Mouse (Mus musculus) gastrocnemius, postnatal 4 days (tissue): Measurements from ENCODE around the gene Pet100. TPM values are rescaled to one million over a fixed set of nuclear protein-coding genes. Genes with fewer than 3 reads are reported as not detected.

Experiments
- DNase-seq, 2 experiments: peaks; one replicate each; pipeline ENCODE4 v3.0.0; 2021 to 2022; ENCODE audit warnings: low spot score in 2 of 2, mixed read lengths in 2 of 2
- total RNA-seq, 2 experiments: library from RNA; stranded (reverse); gene quantifications; 2 replicates each; pipeline ENCODE4 v1.2.3; 2021

Gene Pet100
- total RNA-seq, 2 experiments from 2014 or later: 59.7 to 70.0 TPM

DNA sequence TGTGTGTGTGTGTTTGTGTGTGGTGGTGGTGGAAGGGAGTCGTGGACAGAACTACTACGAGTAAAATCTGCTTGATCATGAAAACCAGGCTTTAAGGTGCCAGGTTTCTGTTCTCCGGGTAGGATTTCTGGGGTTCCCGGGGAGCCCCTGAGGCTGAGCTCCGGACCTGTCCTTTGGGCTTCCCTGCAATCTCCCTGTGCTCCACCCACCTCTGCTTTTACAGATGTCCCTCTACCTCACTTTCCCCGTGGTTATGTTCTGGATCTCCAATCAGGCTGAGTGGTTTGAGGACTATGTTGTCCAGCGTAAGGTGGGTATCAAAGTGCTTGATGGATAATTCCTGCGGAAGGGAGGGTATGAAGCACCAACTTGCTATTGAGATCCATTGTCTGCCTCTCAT lies 771 bp downstream of the Pet100 start:
- no peak for DNase-seq

GRCm38 (mm10) chr8:3625445-3625844 lies 4.1 kb downstream of the Pet100 start, which contains the start of gene Pcp2:
Gene Pcp2 (minus strand): TSS chr8:3625545.
- no peak for DNase-seq

GRCm38 (mm10) chr8:3626971-3627370 lies 5.6 kb downstream of the Pet100 start:
- DNase-seq: no peak

- no peak for DNase-seq
These were observed 6.7 kb downstream of the Pet100 start for GRCm38 (mm10) chr8:3628014-3628413.

DNA sequence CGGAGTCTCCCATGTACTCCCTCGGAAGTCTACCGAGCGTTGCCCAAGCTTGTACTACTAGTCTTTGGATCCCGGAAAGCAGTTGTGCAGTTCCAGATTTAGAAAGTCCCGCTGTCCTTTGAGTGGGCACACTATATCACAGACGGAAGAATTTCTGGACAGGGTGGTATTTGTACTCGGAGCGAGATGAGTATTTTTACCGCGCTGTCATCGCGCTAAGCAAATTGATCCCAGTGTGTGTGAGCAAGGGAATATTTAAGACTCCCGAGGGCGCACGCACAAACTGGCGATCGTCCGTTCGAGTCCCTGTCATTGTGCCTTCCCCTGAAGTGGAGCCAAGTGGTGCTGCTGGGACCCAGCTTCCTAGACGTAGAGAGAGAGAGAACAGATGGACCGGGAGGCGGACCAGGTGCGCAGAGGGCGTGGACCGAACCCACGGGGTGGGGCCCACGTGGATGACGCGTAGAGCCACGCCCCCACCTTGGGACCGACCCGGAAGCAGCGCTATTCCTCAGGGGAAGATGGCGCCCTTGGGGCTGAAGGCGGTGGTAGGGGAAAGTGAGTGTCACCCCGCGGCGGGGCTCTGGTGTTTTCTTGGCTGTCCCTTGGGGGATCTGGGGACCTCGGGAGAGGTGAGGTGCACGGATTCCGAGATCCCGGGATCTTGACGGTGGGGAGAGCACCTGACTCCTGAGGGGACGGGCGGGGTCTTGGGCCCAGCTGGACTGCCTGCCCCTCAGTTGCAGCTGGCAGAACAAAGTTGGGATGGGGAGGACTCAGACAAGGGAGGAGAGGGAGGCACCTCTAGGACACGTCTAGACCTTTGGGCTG lies 9.5 kb downstream of the Pet100 start, which contains the start of gene Stxbp2:
Stxbp2 (plus strand) TSS at position 309 of the 831 bp plus-strand sequence.
- no peak for DNase-seq

DNA sequence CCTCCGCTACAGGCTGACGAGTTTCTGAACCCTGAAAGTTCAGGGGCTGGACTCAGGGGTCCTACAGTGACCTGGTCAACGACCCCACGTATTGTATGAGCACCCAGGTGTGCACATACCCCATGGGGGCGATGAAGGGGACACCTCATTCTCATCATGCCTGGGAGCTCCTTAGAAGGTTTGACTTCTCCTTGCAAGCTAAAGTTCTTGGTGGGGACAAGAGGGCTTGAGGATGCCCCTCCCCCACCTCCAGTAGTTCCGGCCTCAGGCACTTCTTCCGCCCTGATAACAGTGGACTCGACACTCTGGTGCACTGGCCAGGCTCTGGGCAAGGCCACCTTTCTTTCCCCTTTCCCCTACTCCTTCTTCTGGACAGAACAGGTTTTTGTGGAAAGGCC lies 10.1 kb downstream of the Pet100 start:
- DNase-seq: no peak

DNA sequence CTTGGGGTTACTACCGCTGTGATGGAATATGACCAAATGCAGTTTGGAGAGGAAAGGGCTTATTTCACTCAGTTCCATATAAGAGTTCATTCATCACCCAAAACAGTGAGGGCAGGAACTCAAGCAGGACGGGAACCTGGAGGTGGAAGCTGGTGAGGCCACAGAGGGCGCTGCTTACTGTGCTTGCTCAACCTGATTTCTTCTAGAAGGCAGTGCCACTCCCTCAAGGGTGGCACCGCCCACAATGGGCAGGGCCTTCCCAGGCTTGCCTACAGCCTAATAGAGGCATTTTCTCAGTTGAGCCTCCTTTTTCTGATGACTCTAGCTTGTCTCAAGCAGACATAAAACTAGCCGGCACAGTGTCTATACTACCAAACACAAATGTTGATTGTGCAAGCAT lies 24.5 kb downstream of the Pet100 start:
- peak in 1 of 2 experiments; percentile 34 for DNase-seq

DNA sequence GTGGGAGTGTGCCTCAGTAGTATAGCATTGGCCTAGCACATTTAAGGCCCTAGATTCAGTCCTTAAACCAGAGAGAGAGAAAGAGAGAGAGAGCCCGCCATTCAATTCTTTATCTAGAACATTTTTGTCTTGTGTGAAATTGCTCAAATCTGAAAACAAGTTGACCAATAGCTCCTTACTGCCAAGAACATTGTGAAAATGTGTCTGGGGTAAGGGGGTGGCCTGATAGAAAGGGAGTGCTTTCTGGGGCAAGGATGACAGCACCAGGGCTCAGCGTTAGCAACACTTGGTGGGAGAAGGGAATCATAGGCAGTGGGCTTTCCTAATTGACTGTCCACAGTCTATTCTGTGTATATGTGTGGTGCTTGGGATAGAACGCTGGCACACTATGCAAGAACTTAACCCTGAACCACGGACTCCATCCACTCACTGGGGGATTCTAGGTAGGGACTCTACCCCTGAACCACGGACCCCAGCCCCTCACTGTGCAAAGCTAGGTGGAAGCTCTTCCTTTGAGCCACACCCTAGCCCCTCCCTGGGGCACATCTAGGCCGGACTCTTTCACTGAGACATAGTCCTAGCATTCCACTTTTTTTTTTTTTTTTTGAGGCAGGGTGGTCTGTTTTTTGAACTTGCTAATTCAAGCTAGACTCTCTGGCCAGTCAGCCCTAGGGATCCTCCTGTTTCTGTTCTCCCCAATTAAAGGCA lies 25.6 kb downstream of the Pet100 start:
- no peak for DNase-seq

GRCm38 (mm10) chr8:3647561-3647960 lies 26.2 kb downstream of the Pet100 start:
- no peak for DNase-seq

GRCm38 (mm10) chr8:3648268-3648667 lies 26.9 kb downstream of the Pet100 start:
- no peak for DNase-seq

DNA sequence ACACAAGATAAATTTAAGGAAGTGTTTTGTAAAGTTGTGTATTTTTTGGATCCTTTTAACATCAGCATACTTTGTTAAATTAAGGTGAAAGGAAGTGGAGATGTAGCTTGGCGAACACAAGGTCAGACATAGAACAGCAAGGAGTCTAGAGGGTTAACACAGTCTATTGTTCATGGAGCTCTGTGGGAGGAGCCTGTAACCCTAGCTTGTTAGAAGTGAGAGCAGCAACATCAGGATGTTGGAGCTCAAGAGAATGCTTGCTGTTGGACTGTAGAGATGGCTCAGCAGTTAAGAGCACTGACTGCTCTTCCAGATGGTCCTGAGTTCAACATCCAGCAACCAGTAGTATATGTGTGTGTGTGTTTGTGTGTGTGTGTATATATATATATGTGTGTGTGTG lies 27.6 kb downstream of the Pet100 start:
- DNase-seq: no peak

GRCm38 (mm10) chr8:3652845-3653244 lies 31.5 kb downstream of the Pet100 start:
- DNase-seq: no peak

- DNase-seq: no peak
These were observed 33.6 kb downstream of the Pet100 start for GRCm38 (mm10) chr8:3654726-3655508.

- DNase-seq: no peak
These were observed 34.2 kb downstream of the Pet100 start, which contains the start of gene Retn for GRCm38 (mm10) chr8:3655526-3655925. Gene Retn (plus strand): TSS chr8:3655770.

DNA sequence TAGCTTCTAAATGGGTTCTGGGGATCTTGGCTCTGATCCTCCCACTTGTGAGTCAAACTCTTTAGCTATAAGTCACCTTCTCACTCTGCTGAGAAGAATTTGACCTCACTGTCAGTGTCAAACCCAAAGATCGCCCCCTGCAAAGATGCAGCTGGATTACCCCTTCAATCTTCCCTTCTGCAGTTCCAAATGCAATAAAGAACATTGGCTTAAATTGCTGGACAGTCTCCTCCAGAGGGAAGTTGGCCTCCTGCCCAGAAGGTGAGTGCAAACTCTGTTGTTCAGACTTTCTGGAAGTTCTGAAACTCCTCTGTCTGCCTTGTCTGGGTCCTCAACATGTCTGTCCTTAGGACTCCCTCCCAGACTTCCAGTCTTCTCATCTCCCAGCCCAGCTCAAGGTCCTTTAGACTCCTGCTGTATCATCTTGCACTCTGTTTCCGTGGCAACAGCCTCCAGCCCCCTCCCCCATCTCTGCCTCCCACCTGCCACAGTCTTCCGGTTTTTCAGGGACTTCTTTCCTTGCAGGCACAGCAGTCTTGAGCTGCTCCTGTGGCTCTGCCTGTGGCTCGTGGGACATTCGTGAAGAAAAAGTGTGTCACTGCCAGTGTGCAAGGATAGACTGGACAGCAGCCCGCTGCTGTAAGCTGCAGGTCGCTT lies 35.5 kb downstream of the Pet100 start:
- no peak for DNase-seq

DNA sequence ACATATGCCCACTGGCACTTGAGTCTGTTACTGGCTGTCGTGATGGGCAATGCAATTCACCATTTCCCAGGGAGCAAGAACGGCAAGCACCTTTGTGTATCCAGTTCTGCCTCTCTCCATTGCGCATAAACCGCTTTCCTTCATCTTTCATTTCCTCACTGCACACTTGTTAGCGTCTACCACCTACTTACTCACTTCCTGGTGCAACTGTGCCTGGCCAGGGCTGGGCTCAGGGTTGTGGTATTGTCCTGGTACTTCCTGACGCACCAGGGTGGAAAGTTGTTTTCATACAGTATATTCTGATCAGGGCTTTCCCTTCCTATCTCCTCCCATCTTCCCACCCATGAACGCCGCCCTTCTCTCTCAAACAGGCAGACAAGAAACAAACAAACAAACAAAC lies 39.5 kb downstream of the Pet100 start:
- DNase-seq: no peak

- no peak for DNase-seq
These were observed 43.1 kb downstream of the Pet100 start for GRCm38 (mm10) chr8:3664405-3664804.

- DNase-seq: no peak
These were observed 44.2 kb downstream of the Pet100 start, which contains the start of gene Mcemp1 for GRCm38 (mm10) chr8:3665507-3665906. Gene Mcemp1 (plus strand): TSS chr8:3665754.

- no peak for DNase-seq
These were observed 49.0 kb downstream of the Pet100 start for GRCm38 (mm10) chr8:3670388-3670787.

DNA sequence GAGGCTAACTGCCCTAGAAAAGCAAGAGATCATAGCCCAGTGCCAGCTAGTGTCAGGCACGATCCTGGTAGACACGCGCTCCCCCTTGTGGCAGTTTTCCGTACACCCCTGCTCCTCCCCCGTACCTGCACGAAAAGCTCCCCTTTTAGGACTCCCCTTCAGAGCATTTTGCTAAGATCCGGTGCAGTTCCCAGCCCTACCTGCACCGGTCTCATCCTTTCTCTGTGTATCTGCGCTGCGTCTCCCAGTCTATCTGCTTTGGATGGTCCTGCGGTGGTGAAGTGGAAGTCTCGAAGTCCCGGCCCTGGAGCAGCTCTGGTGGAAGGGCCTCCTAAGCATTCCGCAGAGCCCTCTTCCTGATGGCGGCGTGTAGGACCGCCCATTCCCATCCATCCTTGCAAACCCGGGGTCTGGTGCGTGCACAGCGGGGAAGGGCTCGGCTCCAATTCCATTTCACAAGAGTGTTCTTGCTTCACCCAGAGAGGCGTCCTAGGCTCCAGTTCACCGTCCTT lies 50.7 kb downstream of the Pet100 start, which contains the start of gene Fcor:
Fcor (minus strand) TSS at position 383 of the 512 bp plus-strand sequence.
- DNase-seq: peak; percentile 65 to 76

GRCm38 (mm10) chr8:3674671-3675070 lies 53.3 kb downstream of the Pet100 start:
- DNase-seq: no peak
